Mouse (Mus musculus) CH12F3 (cell line): Measurements from ENCODE around the gene Gatad1.
"Not testable (repeated sequence)": the region's sequence is repeated elsewhere in the genome, so short reads cannot be mapped to it uniquely, and the experiment has no call there.

Source experiments
- in situ Hi-C: fragments of 300-500 bp; cut with MboI; formaldehyde crosslinking; loops from 2 replicates; pipeline ENCODE4 v1.14.3; 2020; ENCODE audit warnings: low sequenced_read_pairs

The Gatad1 gene

GRCm38 (mm10) chr5:3644621-3645020 lies 12.4 kb downstream of the Gatad1 start:
- in situ Hi-C loops: loop anchor here (10.0 kb wide), 1 partner anchor 170 kb away; no protein-coding TSS in a partner anchor

GRCm38 (mm10) chr5:3635286-3635685 lies 21.7 kb downstream of the Gatad1 start:
- in situ Hi-C loops: no loop called here

- in situ Hi-C loops: no loop called here
Measured at GRCm38 (mm10) chr5:3633951-3634350, 23.0 kb downstream of the Gatad1 start.

- in situ Hi-C loops: no loop called here
Measured at GRCm38 (mm10) chr5:3633315-3633714, 23.7 kb downstream of the Gatad1 start.

GRCm38 (mm10) chr5:3632285-3632684 lies 24.7 kb downstream of the Gatad1 start:
- in situ Hi-C loops: no loop called here

- in situ Hi-C loops: no loop called here
Measured at GRCm38 (mm10) chr5:3631512-3632271, 25.3 kb downstream of the Gatad1 start.

- in situ Hi-C loops: no loop called here
Measured at GRCm38 (mm10) chr5:3630055-3630454, 26.9 kb downstream of the Gatad1 start.

GRCm38 (mm10) chr5:3620486-3620885 lies 36.5 kb downstream of the Gatad1 start:
- in situ Hi-C loops: no loop called here

GRCm38 (mm10) chr5:3611835-3612234 lies 45.1 kb downstream of the Gatad1 start:
- in situ Hi-C loops: not testable (repeated sequence)

GRCm38 (mm10) chr5:3609241-3609640 lies 47.7 kb downstream of the Gatad1 start:
- in situ Hi-C loops: no loop called here

- in situ Hi-C loops: no loop called here
Measured at GRCm38 (mm10) chr5:3607114-3607513, 49.9 kb downstream of the Gatad1 start.

- in situ Hi-C loops: no loop called here
Measured at GRCm38 (mm10) chr5:3600790-3601189, 56.2 kb downstream of the Gatad1 start.

- in situ Hi-C loops: no loop called here
Measured at GRCm38 (mm10) chr5:3600298-3600697, 56.7 kb downstream of the Gatad1 start.

- in situ Hi-C loops: no loop called here
Measured at GRCm38 (mm10) chr5:3598766-3599165, 58.2 kb downstream of the Gatad1 start.

- in situ Hi-C loops: no loop called here
Measured at GRCm38 (mm10) chr5:3597171-3597570, 59.8 kb downstream of the Gatad1 start.

GRCm38 (mm10) chr5:3596399-3596766 lies 60.6 kb downstream of the Gatad1 start, which contains the start of gene Rbm48:
TSS of gene Rbm48 (minus strand) at chr5:3596585.
- in situ Hi-C loops: no loop called here

GRCm38 (mm10) chr5:3595693-3596398 lies 61.1 kb downstream of the Gatad1 start, which contains the start of gene Pex1:
TSS of gene Pex1 (plus strand) at chr5:3596066.
- in situ Hi-C loops: no loop called here
